ENCODE assay signal across 9 mouse cellular contexts in the genomic region with DNA sequence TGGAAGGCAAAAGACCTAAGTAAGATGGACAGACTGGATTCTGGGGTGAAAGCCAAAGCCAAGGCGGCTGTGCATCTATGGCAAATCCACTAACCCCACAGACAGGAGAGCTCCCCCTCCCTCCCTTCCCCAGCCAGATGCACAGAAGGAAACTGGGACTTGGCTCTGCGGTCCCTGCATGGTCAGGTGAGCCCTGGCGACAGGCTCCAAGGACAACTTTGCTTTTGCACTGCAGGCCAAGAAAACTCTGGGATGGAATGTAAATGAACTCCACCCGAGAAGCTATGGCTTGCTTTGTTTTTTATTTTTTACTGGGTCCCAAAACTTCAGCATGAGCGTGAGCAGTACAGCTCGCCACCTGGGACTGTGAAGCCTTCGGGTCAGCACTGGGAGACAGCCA.
DNase-seq lines count a peak whose midpoint lies in the region; ATAC-seq lines count a peak whose summit lies in the region.
"Had no signal": no experiment of that assay in that cellular context is flagged by ENCODE, and none has a peak within 500 bp of the region (broad histone marks: within the 10 kb centered on the region; RNA-seq: fewer than 3 reads in every experiment).

No protein-coding gene starts in this region.

- peak overlapping the region; percentile 82 for H3K27ac ChIP-seq in forebrain, embryonic 10.5 days
- peak overlapping the region; percentile 38; the same call in 1 of the 2 replicates for H3K27ac ChIP-seq in intestine, embryonic 14.5 days (ENCODE audit: low read depth)
- H3K27ac ChIP-seq in lung, embryonic 15.5 days = peak overlapping the region; percentile 77
- H3K27ac ChIP-seq: liver, embryonic 13.5 days had no signal

- no peak overlapping the region for H3K9ac ChIP-seq in intestine, embryonic 14.5 days (ENCODE audit: low read length)
- H3K9ac ChIP-seq in lung, embryonic 15.5 days = no peak overlapping the region
- H3K9ac ChIP-seq: liver, embryonic 13.5 days had no signal

- peaks cover 18% of the 10 kb centered on the region; the same call in 1 of the 2 replicates for H3K27me3 ChIP-seq in forebrain, embryonic 10.5 days (ENCODE audit: poor library complexity, severe bottlenecking)
- H3K27me3 ChIP-seq in intestine, embryonic 14.5 days (replicated peaks; ENCODE audit: control insufficient read depth, insufficient read depth, low read length) = no peaks in the 10 kb centered on the region
- peaks cover 3% of the 10 kb centered on the region; the same call in 1 of the 2 replicates for H3K27me3 ChIP-seq in lung, embryonic 15.5 days

- no peaks in the 10 kb centered on the region for H3K9me3 ChIP-seq in forebrain, embryonic 10.5 days
- no peaks in the 10 kb centered on the region for H3K9me3 ChIP-seq in intestine, embryonic 14.5 days (ENCODE audit: control insufficient read depth, low read length)
- no peaks in the 10 kb centered on the region for H3K9me3 ChIP-seq in lung, embryonic 15.5 days
- H3K9me3 ChIP-seq: liver, embryonic 13.5 days had no signal

- H3K36me3 ChIP-seq in forebrain, embryonic 10.5 days (replicated peaks) = peaks cover 8% of the 10 kb centered on the region; the same call in 1 of the 2 replicates
- no peaks in the 10 kb centered on the region for H3K36me3 ChIP-seq in intestine, embryonic 14.5 days (ENCODE audit: control insufficient read depth, insufficient read depth, low read length)
- H3K36me3 ChIP-seq in lung, embryonic 15.5 days = no peaks in the 10 kb centered on the region
- H3K36me3 ChIP-seq: liver, embryonic 13.5 days had no signal

- no peak for ATAC-seq in intestine, embryonic 14.5 days (replicated peaks; ENCODE audit: low FRiP score, low TSS enrichment, low read depth)
- ATAC-seq in lung, embryonic 15.5 days (ENCODE audit: borderline replicate concordance, extremely low read depth, low FRiP score, low TSS enrichment) = no peak

- intact Hi-C loops in heart, postnatal 25 days (cut with DNase I) = no loop called here

- H3K4me3 ChIP-seq in forebrain, embryonic 10.5 days = peak overlapping the region; percentile 44
- H3K4me3 ChIP-seq in intestine, embryonic 14.5 days (ENCODE audit: low read depth, low read length) = no peak overlapping the region
- H3K4me3 ChIP-seq in lung, embryonic 15.5 days = no peak overlapping the region
- H3K4me3 ChIP-seq: liver, embryonic 13.5 days had no signal

- H3K4me1 ChIP-seq in forebrain, embryonic 10.5 days = peaks cover 76% of the 10 kb centered on the region
- H3K4me1 ChIP-seq in intestine, embryonic 14.5 days (replicated peaks; ENCODE audit: control insufficient read depth, insufficient read depth, low read length) = peaks cover 41% of the 10 kb centered on the region
- peaks cover 40% of the 10 kb centered on the region for H3K4me1 ChIP-seq in lung, embryonic 15.5 days
- H3K4me1 ChIP-seq: liver, embryonic 13.5 days had no signal

- 19% methylated on average over 7 of the region's 7 CpGs for WGBS in forebrain, embryonic 10.5 days
- 56% methylated on average over 7 of the region's 7 CpGs for WGBS in intestine, embryonic 14.5 days
- WGBS in lung, embryonic 15.5 days = 37% methylated on average over 7 of the region's 7 CpGs

- no peak overlapping the region for H3K4me2 ChIP-seq in intestine, embryonic 14.5 days (ENCODE audit: low read length)
- peak overlapping the region; percentile 31 for H3K4me2 ChIP-seq in lung, embryonic 15.5 days
- H3K4me2 ChIP-seq: liver, embryonic 13.5 days had no signal

- peak; percentile 94 for DNase-seq in heart, adult 11 months
- no peak for DNase-seq in heart, postnatal 25 days (ENCODE audit: low spot score)
- no peak for DNase-seq in forebrain, embryonic 10.5 days (ENCODE audit: extremely low spot score, low spot score)
- DNase-seq in intestine, embryonic 14.5 days (ENCODE audit: low spot score) = no peak
- DNase-seq in layer of hippocampus, adult 11-12 months (ENCODE audit: low spot score) = no peak
- no peak for DNase-seq in gastrocnemius, adult 18-20 months (ENCODE audit: low spot score)
- DNase-seq in left cerebral cortex, adult 18-20 months (ENCODE audit: low spot score in 2 of 2) = no peak
- DNase-seq: liver, embryonic 13.5 days had no signal
